Mouse (Mus musculus) CH12.LX (cell line): ENCODE results near the gene Ece1.

Experiments used
- BHLHE40 ChIP-seq: IDR thresholded peaks from 2 replicates; pipeline ENCODE4 v1.6.1; 2011; ENCODE audit warnings: mild to moderate bottlenecking, low read depth, low read length, improper control_type of control experiment
- CHD2 ChIP-seq: IDR thresholded peaks from 2 replicates; pipeline ENCODE4 v1.6.1; 2011; ENCODE audit warnings: low read length, improper control_type of control experiment
- CTCF ChIP-seq, 2 experiments: IDR thresholded peaks in 1 of 2; conservative IDR thresholded peaks in 1 of 2; 2 replicates each; pipeline ENCODE4 v1.5.1; 2011 to 2012; ENCODE audit warnings: low read depth in 2 of 2, low read length in 2 of 2, improper control_type of control experiment in 1 of 2, inconsistent platforms in 1 of 2, mild to moderate bottlenecking in 1 of 2, moderate library complexity in 1 of 2
- E2F4 ChIP-seq: IDR thresholded peaks from 2 replicates; pipeline ENCODE4 v1.6.1; 2011; ENCODE audit warnings: low read depth, low read length, improper control_type of control experiment; ENCODE audit not compliant: insufficient replicate concordance
- ELF1 ChIP-seq: IDR thresholded peaks from 2 replicates; pipeline ENCODE4 v1.6.1; 2014; ENCODE audit warnings: low read depth, mild to moderate bottlenecking, inconsistent platforms, low read length, improper control_type of control experiment
- EP300 ChIP-seq: IDR thresholded peaks from 2 replicates; pipeline ENCODE4 v1.6.1; 2011; ENCODE audit warnings: low read length, improper control_type of control experiment
- NELFE ChIP-seq: IDR thresholded peaks from 2 replicates; pipeline ENCODE4 v1.6.1; 2011; ENCODE audit warnings: low read depth, low read length, improper control_type of control experiment
- POLR2A ChIP-seq: IDR thresholded peaks from 2 replicates; pipeline ENCODE4 v1.6.1; 2011; ENCODE audit warnings: low read depth, mild to moderate bottlenecking, improper control_type of control experiment, low read length
- RCOR1 ChIP-seq: conservative IDR thresholded peaks from 2 replicates; pipeline ENCODE4 v1.6.1; 2012; ENCODE audit warnings: low read depth, mild to moderate bottlenecking, inconsistent platforms, low read length, improper control_type of control experiment
- SMC3 ChIP-seq: IDR thresholded peaks from 2 replicates; pipeline ENCODE4 v1.6.1; 2011; ENCODE audit warnings: low read depth, low read length, improper control_type of control experiment
- USF1 ChIP-seq: IDR thresholded peaks from 2 replicates; pipeline ENCODE4 v1.6.1; 2014; ENCODE audit warnings: low read depth, mild to moderate bottlenecking, inconsistent platforms, low read length, improper control_type of control experiment

DNA sequence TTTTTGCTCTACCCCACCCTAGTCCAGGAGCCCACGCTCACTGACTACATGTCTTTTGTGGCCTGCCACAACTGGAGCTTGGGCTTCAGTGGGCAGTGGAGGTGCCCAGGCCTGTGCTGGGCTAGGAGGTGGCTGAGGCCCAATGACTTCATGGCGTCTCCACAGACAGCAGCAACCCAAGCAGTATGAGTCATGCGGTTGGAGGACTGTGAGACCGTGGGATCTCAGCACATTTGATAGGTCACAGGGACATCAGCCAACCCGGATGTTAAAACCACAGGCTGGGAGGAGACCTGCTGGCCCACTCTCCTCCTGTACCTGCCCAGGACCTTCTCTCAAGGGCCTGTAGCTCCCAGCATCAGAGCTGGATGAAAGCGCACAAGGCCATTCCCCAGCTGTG is 8.2 kb upstream of the Ece1 start:
- no peak for TF ChIP-seq NELFE
- no peak for TF ChIP-seq RCOR1
- no peak for TF ChIP-seq POLR2A
- no peak for TF ChIP-seq BHLHE40
- TF ChIP-seq CHD2: no peak
- no peak for TF ChIP-seq EP300
- no peak for TF ChIP-seq CTCF (conservative IDR thresholded peaks at IDR 0.05 in 1 of 2, IDR thresholded peaks at IDR 0.05 in 1 of 2; ENCODE audit: low read depth in 2 of 2, low read length in 2 of 2)
- no peak for TF ChIP-seq ELF1
- TF ChIP-seq SMC3: no peak
- no peak for TF ChIP-seq USF1
- no peak for TF ChIP-seq E2F4
